Mouse (Mus musculus) midbrain, postnatal 0 days (tissue): Measurements from ENCODE around the gene Emilin2. TPM values are rescaled to one million over a fixed set of nuclear protein-coding genes. Genes with fewer than 3 reads are reported as not detected.
A peak's percentile ranks its signal among the peaks of the same experiment; 100 is the strongest.

Source experiments
- ATAC-seq: fragments of 200-750 bp; cut with Nextera tagmentation; 2 replicates; pipeline ENCODE4 v1.8.0; 2017; ENCODE audit warnings: moderate number of reproducible peaks, mild to moderate bottlenecking, moderate TSS enrichment, moderate library complexity; ENCODE audit not compliant: low FRiP score
- DNase-seq: peaks from one replicate; pipeline ENCODE4 v3.0.0-alpha.2; 2015; ENCODE audit warnings: low spot score
- H3K27ac ChIP-seq: fragments of 300-500 bp; sonication (generic); 2 replicates; pipeline ENCODE4 v1.5.1; 2014; ENCODE audit warnings: low read depth, mild to moderate bottlenecking, low read length, mixed read lengths
- H3K27me3 ChIP-seq: fragments of 300-500 bp; sonication (generic); 2 replicates; pipeline ENCODE4 v1.6.1; 2014; ENCODE audit warnings: low read length, control low read depth, mixed read lengths; ENCODE audit not compliant: insufficient read depth
- H3K36me3 ChIP-seq: fragments of 300-500 bp; sonication (generic); 2 replicates; pipeline ENCODE4 v1.6.1; 2014; ENCODE audit warnings: low read length, control low read depth, mixed read lengths; ENCODE audit not compliant: insufficient read depth
- H3K4me1 ChIP-seq: fragments of 300-500 bp; sonication (generic); 2 replicates; pipeline ENCODE4 v1.6.1; 2014; ENCODE audit warnings: mild to moderate bottlenecking, control low read depth, antibody characterized with exemption, low read length, mixed read lengths; ENCODE audit not compliant: insufficient read depth
- H3K4me2 ChIP-seq: fragments of 300-500 bp; sonication (generic); 2 replicates; pipeline ENCODE4 v1.6.1; 2014; ENCODE audit warnings: low read depth, mild to moderate bottlenecking, low read length, mixed read lengths; ENCODE audit not compliant: poor library complexity, severe bottlenecking
- H3K4me3 ChIP-seq: fragments of 300-500 bp; sonication (generic); 2 replicates; pipeline ENCODE4 v1.5.1; 2014; ENCODE audit warnings: low read depth, mild to moderate bottlenecking, low read length, moderate library complexity
- H3K9ac ChIP-seq: fragments of 300-500 bp; sonication (generic); replicated peaks from 2 replicates; pipeline ENCODE4 v1.6.1; 2014; ENCODE audit warnings: mild to moderate bottlenecking, low read length, moderate library complexity, mixed read lengths; ENCODE audit not compliant: poor library complexity, severe bottlenecking
- H3K9me3 ChIP-seq: fragments of 300-500 bp; sonication (generic); 2 replicates; pipeline ENCODE4 v1.6.1; 2016; ENCODE audit warnings: low read length, control low read depth
- CTCF ChIP-seq: IDR thresholded peaks from 2 replicates; pipeline ENCODE4 v1.5.1; 2016; ENCODE audit warnings: antibody characterized with exemption, mild to moderate bottlenecking
- WGBS: fragments of 180-500 bp; shearing (Covaris S2); extraction: QIAGEN DNeasy Blood & Tissue Kit; methylation state at CpG from one replicate; pipeline ENCODE4 v1.1.7; 2014; 5-methylcytosine and 5-hydroxymethylcytosine counted together
- polyA plus RNA-seq: library from polyadenylated mRNA; unstranded; fragments of >200 nt; fragmentation: Nextera tagmentation; extraction: Ambion mirVana; gene quantifications from 2 replicates; pipeline ENCODE4 v1.2.1, GENCODE M21; 2015
- total RNA-seq: library from RNA; depleted of rRNA; stranded (reverse); fragments of >200 nt; gene quantifications from 2 replicates; pipeline ENCODE4 v1.2.3, GENCODE M21; 2014

Emilin2 gene
- total and polyA plus RNA-seq, 2 experiments from 2014 or later, result 0.93 to 1.9 TPM

DNA sequence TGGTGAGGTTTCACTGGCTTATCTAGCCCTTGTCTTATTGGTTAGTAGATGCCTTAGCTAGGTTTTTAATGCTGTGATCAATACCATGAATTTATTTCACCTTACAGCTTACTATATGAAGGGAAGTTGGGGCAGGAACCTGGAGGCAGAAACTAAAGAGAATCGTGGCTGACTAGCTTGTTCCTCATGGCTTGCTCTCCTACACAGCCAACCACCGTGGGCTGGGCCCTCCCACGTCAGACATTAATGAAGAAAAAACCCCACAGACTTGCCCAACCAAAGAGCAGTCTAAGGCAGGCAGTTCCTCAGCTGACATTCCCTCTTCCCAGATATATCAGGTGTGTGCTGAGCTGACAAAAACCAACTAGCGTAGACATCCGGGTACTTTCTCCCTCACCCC lies 88.1 kb downstream of the Emilin2 start:
- H3K27ac ChIP-seq, result no peak overlapping the region
- ATAC-seq (no peak), DNase-seq (no peak)
- H3K36me3 ChIP-seq, result no peaks in the 10 kb centered on the region
- H3K27me3 ChIP-seq, result no peaks in the 10 kb centered on the region
- no peak overlapping the region for H3K4me2 ChIP-seq
- no peak for TF ChIP-seq CTCF
- H3K4me1 ChIP-seq, result no peaks in the 10 kb centered on the region
- H3K9ac ChIP-seq, result no peak overlapping the region
- H3K9me3 ChIP-seq, result no peaks in the 10 kb centered on the region
- WGBS, result 76% methylated on average over 5 of the region's 5 CpGs
- H3K4me3 ChIP-seq, result no peak overlapping the region

DNA sequence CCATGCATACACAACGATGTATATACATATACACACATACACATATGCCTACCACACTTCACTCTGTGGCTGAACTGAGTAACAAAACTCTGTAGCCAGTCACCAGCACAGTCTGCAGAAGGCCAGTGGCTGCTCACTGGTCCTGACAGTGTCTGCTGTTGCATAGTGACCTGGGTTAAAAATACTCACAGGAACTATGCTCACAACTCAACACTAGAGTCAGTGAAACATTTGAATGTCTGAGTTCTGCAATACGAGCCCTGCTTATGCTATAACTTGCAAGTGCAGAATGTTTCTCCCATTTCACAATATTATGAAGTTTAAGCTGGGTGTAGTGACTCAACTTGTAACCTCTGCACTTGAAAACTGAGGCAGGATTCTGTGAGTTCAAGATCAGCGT lies 90.4 kb downstream of the Emilin2 start:
- H3K27me3 ChIP-seq, result no peaks in the 10 kb centered on the region
- ATAC-seq, result no peak
- DNase-seq, result no peak
- H3K4me2 ChIP-seq, result no peak overlapping the region
- no peaks in the 10 kb centered on the region for H3K4me1 ChIP-seq
- no peak overlapping the region for H3K9ac ChIP-seq
- H3K4me3 ChIP-seq, result no peak overlapping the region
- WGBS, result 86% methylated on average over 3 of the region's 3 CpGs
- TF ChIP-seq CTCF, result no peak
- no peak overlapping the region for H3K27ac ChIP-seq
- no peaks in the 10 kb centered on the region for H3K36me3 ChIP-seq
- H3K9me3 ChIP-seq, result no peaks in the 10 kb centered on the region

DNA sequence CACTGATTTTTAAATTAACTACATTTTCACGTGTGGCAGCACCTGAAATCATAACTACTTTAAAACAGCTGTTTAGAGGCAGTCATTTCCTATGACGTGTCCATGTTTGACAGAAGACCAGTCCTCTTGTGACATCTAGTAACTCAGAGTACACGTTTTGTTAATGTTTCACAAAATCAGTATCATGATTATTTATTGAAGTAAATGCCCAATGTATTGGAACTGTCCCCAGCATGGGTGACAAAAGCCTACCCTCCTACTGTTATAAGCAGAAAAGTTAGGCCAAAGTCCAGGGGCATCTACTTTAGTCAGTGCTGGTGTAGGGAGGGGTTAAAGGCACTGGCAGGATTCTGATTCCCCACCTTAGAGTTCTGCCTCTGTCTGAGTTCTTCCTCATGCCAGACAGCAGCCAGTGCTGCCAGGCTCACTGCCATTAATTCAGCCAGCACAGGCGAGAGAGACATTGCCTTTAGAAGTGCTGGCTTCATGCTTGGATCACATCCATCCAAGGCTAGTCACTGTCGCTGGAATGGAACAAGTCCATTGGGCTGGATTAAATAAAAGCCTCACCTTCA lies 94.6 kb downstream of the Emilin2 start:
- ATAC-seq, result no peak
- no peak for TF ChIP-seq CTCF
- Histone ChIP-seq H3K4me1 (no peaks in the 10 kb centered on the region), H3K9ac (no peak overlapping the region), H3K27ac (no peak overlapping the region), H3K4me3 (no peak overlapping the region), H3K27me3 (no peaks in the 10 kb centered on the region), H3K9me3 (no peaks in the 10 kb centered on the region), H3K4me2 (no peak overlapping the region), H3K36me3 (no peaks in the 10 kb centered on the region)
- WGBS, result 93% methylated on average over 5 of the region's 5 CpGs
- peak; percentile 10 for DNase-seq

- WGBS, result 100% methylated on average over 2 of the region's 2 CpGs
Observed at GRCm38 (mm10) chr17:71216263-71216662, 95.5 kb downstream of the Emilin2 start.

GRCm38 (mm10) chr17:71215241-71215839 lies 96.4 kb downstream of the Emilin2 start:
- H3K4me3 ChIP-seq, result no peak overlapping the region
- no peak for ATAC-seq

More at GRCm38 (mm10) chr17:71216263-71216662, 95.5 kb downstream of the Emilin2 start:
- ATAC-seq (no peak), DNase-seq (no peak)
- no peak for TF ChIP-seq CTCF
- Histone ChIP-seq H3K4me2 (no peak overlapping the region), H3K9ac (no peak overlapping the region), H3K27ac (no peak overlapping the region), H3K27me3 (no peaks in the 10 kb centered on the region), H3K9me3 (no peaks in the 10 kb centered on the region), H3K4me3 (no peak overlapping the region), H3K36me3 (no peaks in the 10 kb centered on the region), H3K4me1 (no peaks in the 10 kb centered on the region)

GRCm38 (mm10) chr17:71214514-71215240 lies 97.1 kb downstream of the Emilin2 start:
- H3K27me3 ChIP-seq, result no peaks in the 10 kb centered on the region
- WGBS, result 88% methylated on average over 17 of the region's 17 CpGs
- DNase-seq (no peak), ATAC-seq (no peak)
- no peaks in the 10 kb centered on the region for H3K9me3 ChIP-seq
- no peak for TF ChIP-seq CTCF
- no peak overlapping the region for H3K27ac ChIP-seq
- H3K36me3 ChIP-seq, result no peaks in the 10 kb centered on the region
- no peak overlapping the region for H3K4me2 ChIP-seq
- H3K4me1 ChIP-seq, result no peaks in the 10 kb centered on the region
- H3K4me3 ChIP-seq, result no peak overlapping the region
- no peak overlapping the region for H3K9ac ChIP-seq

More at GRCm38 (mm10) chr17:71215241-71215839, 96.4 kb downstream of the Emilin2 start:
- Histone ChIP-seq H3K27ac (no peak overlapping the region), H3K4me1 (no peaks in the 10 kb centered on the region), H3K9ac (no peak overlapping the region), H3K9me3 (no peaks in the 10 kb centered on the region), H3K4me2 (no peak overlapping the region), H3K27me3 (no peaks in the 10 kb centered on the region), H3K36me3 (no peaks in the 10 kb centered on the region)
- WGBS, result 77% methylated on average over 2 of the region's 2 CpGs
- TF ChIP-seq CTCF, result no peak
- no peak for DNase-seq
